In the genomic region with DNA sequence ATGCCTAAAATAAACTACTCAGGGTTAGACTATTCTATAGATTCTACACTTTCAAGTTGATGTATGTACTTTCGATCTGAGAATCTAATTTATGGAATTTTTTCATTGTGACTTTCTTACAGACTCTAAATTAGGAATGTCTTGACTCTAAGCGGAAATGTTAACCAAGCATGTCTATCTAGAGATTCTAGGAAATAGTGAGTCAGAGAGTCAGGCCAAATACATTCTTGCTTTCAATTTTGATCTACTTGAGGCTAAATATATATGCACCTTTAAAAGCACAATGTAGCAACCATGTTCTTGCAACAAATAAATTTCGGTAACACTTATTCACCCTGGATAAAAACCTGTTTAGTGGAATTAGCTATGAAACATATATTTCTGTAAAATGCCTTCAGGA, we compare ENCODE assay signal across 17 mouse cellular contexts. TPM values are rescaled to one million over a fixed set of nuclear protein-coding genes. Genes with fewer than 3 reads are reported as not detected.
"Had no signal": no experiment of that assay in that cellular context is flagged by ENCODE, and none has a peak within 500 bp of the region (broad histone marks: within the 10 kb centered on the region; RNA-seq: fewer than 3 reads in every experiment).

No protein-coding gene starts in this region.

- H3K4me2 ChIP-seq: kidney, embryonic 15.5 days; limb, embryonic 13.5 days; liver, embryonic 12.5 days; liver, embryonic 15.5 days; midbrain, embryonic 11.5 days had no signal

- H3K4me3 ChIP-seq: kidney, embryonic 15.5 days; limb, embryonic 10.5 days; limb, embryonic 13.5 days; liver, embryonic 12.5 days; liver, embryonic 15.5 days had no signal

- H3K9me3 ChIP-seq: kidney, embryonic 15.5 days; limb, embryonic 10.5 days; limb, embryonic 13.5 days; liver, embryonic 12.5 days; liver, embryonic 15.5 days had no signal

- H3K9ac ChIP-seq: kidney, embryonic 15.5 days; limb, embryonic 13.5 days; liver, embryonic 12.5 days; liver, embryonic 15.5 days had no signal

- H3K27me3 ChIP-seq: kidney, embryonic 15.5 days; limb, embryonic 13.5 days; liver, embryonic 12.5 days; liver, embryonic 15.5 days had no signal

- H3K4me1 ChIP-seq: kidney, embryonic 15.5 days; limb, embryonic 10.5 days; limb, embryonic 13.5 days had no signal

- H3K27ac ChIP-seq: kidney, embryonic 15.5 days; limb, embryonic 10.5 days; limb, embryonic 13.5 days; liver, embryonic 12.5 days; liver, embryonic 15.5 days had no signal

- DNase-seq: kidney, postnatal 10 days; kidney, postnatal 36 days; liver; lung, adult 2 months; lung, postnatal 14 days; lung, postnatal 4 days; midbrain, embryonic 14.5 days; thymus, adult 18-20 months; thymus, postnatal 36 days had no signal

- H3K36me3 ChIP-seq: kidney, embryonic 15.5 days; limb, embryonic 10.5 days; limb, embryonic 13.5 days; liver, embryonic 12.5 days; liver, embryonic 15.5 days had no signal

RNA-seq across cellular contexts. Expression of a gene that starts 5.7 kb away (rescaled TPM):
- total RNA-seq: megakaryocyte-erythroid progenitor cell, adult 5-6 weeks had no signal
- polyA plus RNA-seq: liver, embryonic 15.5 days; lung, adult 2 months; small intestine, adult 2 months had no signal

RNA-seq across cellular contexts. Expression of a gene that starts 21.4 kb away (rescaled TPM):
- polyA plus RNA-seq: liver, embryonic 12.5 days; small intestine, adult 2 months had no signal
